Mouse (Mus musculus): ENCODE measurements around the gene Gm20671.
"Not testable (repeated sequence)": the region's sequence is repeated elsewhere in the genome, so short reads cannot be mapped to it uniquely, and the experiment has no call there.

The Gm20671 gene

DNA sequence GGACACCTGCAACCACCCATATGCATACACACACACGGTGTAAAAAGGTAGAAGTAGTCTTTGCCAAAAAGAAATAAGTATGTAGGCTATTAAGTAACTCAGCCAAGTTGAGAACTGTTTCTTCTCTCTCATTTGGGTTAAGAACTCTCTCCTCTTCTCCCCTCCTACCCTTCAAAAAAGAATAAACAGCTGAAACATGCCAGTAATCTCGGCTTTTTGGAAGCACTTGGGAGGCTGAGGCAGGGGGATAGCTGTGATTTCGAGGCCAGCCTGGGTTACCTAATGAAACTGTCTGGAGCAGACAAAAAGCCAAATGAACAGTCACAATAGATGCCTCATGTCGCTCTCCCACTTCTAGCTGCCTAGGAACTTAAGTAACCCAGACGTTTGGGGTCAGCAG is 42.2 kb downstream of the Gm20671 start:
- no peak for DNase-seq

DNA sequence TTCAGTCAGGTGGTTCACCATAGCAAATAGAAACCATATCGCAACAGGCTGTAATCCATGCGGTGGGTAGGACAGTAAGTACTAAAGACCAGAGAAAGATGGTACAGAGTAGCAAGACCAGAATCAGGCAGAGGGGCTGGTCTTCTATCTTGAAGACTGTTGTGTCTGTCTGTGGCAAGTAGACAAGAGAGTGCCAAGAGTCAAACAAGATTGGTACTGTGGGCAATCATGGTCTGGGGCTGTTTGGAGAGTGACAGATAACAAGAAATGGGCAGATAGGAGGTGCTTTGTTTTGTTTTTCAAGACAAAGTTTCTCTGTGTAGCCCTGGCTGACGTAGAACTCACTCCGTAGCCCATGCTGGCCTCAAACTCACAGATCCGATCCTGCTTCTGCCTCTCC is 45.3 kb downstream of the Gm20671 start:
- no peak for DNase-seq

DNA sequence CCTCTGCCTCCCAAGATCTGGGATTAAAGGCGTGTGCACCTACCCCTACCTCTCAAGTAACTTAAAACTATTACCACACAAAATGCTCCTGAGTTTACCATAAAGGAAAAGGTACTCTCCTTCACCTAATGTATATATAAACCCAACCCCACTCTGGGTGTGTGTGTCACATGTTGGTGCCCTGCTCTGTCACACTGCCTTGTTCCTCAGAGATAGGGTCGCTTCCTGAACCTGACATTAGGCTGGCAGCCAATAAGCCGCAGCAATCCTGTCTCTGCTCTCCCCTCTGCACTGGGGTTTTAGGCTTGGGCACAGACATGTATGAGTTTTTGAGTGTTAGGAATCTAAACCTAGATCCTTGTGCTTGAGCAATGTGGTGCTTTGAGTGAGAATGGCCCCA is 48.7 kb downstream of the Gm20671 start:
- DNase-seq, result no peak

DNA sequence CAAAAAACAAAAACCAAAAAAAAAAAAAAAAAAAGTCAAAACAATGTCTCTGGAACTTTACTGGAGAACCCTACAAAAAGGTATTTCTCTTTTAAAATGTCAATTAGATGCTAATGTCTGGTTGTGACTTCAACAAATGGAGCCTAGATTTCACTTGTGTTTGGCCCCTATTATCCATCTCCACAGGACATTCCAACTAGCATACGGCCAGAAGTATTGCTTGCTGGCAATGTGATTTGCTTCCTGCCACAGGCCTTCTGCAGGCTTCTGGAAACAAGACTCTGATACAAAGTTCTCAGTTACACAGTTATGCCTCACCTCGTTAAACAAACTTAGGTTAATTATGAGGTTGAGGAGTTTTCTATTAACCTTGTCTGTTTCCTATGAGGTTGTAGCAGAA is 54.5 kb downstream of the Gm20671 start:
- DNase-seq, result no peak

DNA sequence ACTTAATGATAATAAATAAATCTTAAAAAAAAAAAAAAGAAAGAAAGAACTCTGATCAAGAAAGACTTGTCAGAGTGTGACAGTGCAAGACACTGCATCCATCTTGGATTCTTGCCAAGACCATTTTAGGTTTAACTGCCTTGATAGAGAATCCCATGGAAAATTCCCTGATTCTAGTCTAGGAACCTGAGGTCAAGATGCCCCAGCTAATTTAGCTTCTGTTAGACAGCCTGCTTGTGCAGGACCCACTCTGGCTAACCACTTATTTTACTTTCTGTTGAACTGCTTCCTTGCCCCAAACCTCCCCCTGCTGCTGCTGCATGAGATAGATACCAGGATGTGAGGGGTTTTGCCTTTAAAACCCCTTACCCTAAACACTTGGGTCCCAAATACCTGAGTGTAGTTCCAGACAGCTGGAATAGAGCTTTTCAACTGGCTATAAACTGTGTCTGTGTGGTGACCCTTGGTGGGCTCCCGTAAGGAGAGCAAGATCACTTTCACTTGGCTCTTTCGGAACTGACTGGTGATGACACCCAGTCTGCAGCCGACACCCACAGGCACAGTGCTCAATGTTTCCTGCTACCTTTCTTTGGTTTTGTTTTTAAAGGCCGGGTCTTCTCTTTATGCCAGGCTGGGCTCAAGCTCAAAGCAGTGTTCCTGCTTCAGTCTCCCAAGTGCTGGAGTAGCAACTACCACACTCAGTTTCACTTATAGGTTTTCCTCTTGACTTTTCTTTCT is 59.1 kb downstream of the Gm20671 start:
- no peak for DNase-seq

DNA sequence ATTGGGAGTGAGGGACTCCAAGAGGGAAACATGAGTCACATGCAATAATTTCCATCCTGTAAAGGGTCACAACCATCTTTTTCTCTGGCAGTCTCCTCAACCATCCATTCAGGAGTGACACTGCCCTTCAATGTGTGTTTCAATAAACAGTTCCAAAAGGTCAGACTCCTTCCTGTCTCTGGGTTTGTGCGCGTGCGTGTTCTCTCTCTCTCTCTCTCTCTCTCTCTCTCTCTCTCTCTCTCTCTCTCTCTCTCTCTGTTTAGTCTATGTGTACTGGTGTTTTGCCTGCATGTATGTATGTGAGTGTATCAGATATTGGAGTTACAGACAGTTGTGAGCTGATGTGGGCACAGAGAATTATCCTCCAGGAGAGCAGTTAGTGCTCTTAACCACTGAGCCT is 59.9 kb downstream of the Gm20671 start:
- no peak for DNase-seq

DNA sequence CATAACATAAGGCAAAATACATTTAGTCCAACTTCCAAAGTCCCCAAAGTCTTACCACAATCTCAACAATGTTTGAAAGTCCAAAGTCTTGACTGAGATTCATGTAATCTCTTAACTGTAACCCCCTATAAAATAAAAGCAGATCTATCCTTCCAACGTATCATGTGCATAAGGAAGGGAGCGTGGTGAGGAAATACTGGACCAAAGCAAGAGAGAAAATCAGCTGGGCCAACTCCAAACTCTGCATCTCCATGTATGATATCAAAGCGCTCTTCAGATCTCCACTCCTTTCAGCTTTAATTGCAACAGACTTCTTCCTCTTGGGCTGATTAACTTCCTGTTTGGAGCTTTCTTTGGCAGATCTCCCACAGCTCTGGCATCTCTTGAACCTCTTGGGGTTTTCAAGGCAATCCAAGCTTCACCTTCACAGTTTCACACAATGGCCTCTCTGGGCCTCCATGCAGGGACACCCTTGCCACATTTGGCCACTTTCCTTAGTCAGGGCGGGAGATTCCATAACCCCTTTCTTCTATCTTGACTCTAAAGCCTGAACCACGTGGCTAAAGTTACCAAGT is 65.3 kb downstream of the Gm20671 start:
- no peak for DNase-seq

DNA sequence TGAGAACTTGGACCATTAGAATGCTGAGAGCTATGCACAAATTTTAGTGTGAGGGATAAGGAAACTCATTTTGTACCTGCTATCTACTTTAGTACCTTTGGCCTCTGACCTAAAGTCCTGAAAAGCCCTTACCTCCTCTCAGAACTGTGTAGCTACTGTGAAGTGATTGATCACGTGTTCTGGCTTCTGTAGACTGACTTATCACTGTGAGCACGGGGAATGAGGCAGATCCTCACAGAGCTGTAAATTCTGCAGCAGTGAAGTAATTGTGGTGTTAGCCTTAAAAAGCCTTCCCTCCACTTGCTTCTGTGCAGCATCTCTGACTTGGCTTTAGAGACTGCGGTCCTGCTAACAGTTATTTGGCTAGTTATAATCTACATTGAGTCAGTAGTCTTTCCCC is 66.1 kb downstream of the Gm20671 start:
- DNase-seq, result no peak

DNA sequence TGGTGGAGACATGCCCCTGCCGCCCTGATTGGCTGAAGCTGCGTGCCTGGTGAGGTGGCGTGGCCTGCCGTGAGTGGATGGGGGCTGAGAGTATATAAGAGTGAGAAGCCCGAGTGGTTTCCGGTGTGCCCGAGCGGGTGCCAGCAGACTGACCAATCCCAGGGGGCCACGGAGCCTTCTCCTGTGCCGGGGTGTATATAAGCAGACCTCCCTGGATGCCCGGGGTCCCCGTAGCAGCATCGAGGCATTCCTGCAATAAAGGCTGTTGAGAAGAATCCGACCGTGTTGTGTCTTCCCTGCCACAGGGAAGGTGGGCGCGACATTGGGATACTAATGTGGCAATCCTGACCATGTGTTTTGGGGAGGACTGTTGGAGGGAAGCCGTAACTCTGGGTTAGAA is 66.6 kb downstream of the Gm20671 start:
- not testable (repeated sequence) for DNase-seq

DNA sequence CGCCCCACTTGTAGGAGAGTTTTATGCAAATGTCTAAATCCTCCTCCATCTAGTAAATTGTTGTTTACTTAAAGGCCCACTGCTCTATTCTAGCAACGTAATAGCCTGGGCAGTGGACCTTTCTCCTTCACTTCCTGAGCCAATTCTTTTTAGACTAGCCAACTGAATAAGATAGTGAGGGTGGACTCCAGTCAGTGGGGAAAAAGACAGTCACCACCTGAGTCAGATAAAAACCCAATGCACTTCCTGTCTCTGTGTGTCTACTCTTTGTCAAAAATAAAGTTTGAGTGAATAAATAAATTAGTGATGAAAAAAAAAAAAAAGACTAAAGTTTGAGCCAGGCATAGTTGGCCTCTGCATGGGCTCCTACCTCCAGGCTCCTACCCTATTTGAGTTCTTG is 67.2 kb downstream of the Gm20671 start:
- DNase-seq, result no peak

DNA sequence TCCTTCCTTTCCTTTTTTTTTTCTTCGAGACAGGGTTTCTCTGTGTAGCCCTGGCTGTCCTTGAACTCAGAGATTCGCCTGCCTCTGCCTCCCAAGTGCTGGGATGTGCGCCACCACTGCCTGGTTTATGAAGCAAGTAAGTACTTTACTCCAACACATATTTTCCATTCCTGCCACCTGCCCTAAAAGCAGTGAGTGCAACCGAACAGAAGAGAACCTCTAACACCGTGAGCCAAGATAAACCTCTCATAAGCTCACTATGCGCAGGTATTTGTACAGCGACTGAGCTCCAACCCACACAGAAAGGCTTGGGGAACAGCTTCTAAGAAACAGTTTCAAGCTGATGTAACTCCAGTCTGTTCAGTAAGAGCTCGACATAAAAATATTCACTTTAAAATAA is 70.8 kb downstream of the Gm20671 start:
- DNase-seq, result no peak

DNA sequence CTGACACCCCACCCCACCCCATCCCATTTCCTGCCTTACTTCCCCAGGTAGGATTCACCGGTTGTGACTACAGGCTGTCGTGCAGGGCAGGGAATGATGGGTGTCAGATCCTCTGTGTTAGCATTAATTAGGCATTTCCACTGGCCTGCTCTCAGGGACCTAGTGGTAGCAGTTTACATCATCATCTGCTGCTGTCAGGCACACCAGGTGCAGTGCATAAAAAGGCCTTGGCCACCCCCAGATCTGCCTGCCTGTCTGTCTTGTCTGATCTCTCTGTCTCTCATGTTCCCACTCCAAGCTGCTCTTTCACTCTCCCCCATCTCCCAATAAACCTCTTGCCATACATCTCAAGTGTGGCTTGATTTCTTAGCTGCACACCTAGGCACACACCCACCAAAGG is 75.2 kb downstream of the Gm20671 start:
- peak; percentile 65 for DNase-seq

DNA sequence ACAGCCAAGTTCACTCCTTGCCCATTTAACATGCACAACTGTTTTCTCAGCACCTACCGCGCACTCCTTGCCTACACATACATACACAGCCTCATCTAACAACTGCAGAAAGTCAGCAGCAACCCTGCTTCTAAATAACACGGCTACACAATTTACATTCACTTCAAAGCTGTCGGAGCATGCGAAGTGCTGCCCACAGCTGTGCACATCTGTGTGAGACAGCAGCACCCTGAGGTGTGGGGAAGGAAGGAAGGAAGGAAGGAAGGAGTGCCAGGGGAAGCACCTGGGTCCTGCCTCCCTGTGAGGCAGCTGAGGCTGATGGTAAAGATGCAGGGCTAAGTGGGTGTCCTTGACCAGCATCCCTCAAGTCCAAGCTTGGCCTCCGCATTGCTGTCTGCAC is 78.0 kb downstream of the Gm20671 start:
- DNase-seq, result no peak

DNA sequence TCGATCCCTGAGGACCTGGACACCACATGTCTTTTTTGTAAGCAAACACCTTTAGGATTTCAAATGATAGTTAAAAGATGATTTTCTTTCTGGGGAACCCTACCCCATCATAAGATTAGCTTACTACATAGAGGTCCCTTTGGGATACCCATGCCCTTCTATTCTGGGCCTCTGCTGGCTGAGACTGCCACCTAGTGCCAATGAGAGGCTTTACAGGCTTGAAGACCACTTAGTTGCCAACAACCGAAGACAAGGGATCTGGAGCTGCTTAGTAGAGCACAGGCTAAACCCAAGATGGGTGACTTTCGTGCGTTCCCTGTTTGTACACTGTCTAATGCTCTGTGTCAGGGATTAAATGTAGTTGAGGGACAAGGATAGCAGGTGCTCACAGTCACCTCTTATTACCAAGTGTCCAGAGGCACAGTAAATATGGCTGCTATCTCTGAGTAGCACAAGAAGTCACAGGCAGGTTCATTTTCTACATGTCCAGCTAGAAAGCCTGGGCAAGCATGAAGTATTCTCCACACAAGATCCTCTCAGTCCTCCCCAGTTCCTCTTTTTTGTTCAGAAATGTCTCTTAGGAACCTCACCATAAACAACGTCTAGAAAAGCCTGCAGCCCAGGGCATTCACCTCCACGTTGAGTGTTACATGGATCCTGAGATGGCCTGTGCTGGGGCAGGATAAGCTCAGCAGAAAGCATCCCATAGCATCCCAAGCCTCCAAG is 79.1 kb downstream of the Gm20671 start:
- DNase-seq, result peak; percentile 63

DNA sequence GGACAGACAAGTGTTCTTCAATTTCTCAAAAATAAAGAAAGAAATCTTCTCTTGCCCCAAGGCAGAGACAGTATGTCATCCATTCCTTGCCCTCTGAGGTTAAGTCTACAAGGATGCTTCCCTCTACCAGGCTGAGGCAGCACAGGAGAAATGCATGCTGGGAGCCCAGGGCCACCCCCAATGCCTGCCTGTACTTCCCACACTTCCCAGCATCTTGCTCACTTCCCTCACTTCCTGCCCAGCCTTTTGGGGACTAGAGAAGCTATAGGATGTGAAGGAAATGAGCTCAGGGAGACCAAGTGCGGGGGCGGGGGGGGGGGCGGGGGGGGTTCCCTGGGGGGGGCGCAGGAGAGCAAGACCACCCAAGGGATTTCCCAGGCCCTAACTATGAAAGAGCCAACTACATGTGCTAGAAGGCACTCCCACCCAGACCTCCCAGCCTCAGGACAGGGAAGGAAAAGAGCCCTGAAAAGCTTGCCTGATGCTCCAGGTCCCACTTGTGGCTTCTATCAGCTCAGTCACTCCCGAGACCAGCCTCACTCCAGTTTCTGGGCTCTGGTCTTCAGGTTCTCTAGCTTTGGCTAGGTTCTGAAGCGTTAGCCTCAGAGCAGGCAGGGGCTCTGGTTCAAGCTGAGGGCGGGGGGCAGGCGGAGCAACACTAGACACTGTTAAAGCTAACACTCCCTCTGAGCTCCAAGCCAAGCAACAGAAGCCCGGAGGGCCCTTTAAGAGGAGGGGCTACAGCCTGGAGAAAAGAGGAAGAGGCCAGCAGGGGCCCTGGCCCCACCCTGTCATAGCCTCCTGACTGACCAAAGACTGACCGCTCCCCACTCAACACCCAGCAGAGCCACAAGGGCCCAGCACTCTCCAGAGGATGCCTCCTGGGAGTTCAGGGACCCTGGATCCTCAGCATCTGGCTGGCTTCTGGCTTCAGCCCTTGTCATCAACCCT is 80.9 kb downstream of the Gm20671 start:
- DNase-seq, result peak; percentile 89

DNA sequence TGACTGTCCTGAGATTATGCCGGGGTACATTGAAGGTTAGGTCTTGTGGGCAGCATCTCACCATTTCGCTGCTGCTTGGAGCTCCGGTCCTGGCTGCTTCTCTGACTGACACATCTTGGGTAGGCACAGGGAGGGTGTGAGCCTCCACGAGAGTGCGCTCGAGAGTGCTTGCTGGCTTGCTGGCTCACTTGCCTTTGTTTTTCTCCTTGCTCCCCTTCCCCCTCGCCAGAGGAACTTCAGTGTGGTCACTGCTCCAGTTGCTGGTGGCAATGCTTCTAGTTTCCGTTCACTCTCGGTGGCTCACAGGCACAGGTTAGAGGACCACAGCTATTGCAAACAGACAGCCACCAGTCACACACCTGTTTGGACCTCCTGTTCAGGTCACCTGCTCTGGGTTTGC is 84.8 kb downstream of the Gm20671 start:
- DNase-seq, result peak; percentile 87

DNA sequence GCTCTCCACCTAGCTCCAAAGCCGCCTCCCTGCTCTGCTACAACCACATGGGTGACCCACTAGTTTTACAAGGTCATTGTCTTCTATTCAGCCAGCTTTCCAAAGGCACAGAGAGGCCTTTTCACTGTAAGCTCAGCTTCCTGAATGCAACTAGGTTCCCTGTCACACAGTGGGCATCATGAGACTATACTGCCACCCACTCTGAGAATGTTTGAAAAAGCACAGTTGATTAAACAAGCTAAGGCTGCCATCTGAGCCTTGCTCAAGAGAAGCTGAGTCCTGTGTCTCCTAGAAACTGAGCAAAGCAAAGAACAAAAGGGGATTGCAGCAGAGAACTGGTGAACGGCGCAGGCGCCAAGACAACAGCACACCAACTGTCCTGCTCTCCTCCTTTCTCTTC is 85.5 kb downstream of the Gm20671 start:
- peak; percentile 87 for DNase-seq

DNA sequence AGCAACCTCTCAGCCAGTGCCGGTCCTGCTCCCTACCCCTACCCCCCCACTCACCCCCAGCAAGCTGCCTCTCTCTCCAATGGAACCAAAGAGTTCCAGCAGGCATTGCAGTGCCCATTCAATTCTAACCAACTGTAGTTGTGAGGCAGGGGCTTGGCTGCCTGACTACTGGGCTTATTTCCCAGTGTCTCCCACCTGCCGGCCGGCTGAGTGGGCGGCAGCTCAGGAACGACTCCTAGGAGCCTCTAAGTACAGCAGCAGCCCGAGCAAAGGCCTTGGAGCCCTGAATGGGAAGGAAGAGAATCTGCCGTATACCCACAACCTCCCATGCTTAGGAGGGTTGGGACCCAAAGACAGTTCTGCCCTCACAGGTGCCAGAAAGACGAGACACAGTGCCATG is 86.1 kb downstream of the Gm20671 start:
- DNase-seq, result not testable (repeated sequence)

DNA sequence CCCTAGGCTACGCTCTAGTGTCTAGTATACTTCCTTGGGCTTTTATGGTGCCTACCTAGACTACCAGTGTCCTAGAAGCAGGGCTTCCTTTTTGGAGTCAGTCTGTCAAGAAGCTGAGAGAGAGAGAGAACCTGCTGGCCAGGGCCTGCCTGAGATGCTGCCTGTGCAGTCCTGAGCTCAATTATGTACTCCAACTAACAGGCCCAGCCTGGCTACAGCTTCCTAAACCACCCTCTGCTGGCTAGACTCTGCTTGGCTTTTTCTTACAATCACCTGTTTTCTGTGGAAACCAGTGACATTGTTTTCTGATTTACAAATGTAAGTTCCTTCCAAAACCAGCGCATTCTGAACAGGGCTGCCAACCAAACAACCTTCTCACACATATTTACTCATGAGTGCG is 86.8 kb downstream of the Gm20671 start:
- DNase-seq, result no peak

DNA sequence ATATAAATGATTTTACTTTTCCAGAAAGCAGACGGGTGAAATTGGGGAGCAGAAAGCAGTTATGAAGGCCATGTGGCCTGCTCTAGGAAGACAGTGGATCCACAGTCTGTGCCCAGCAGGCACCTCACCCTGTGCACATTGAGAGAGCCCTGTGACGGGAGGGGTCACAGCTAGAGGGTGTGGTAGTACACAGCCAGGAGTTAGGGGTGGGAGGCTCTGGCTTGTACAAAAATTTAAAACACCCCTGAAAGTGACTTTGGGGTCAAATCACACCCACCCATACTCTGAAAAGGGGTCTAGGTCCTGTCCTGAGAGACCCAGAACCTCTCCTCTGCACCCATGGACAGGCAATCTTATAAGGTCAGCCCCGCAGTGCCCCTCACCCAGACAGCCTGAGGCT is 90.1 kb downstream of the Gm20671 start:
- DNase-seq, result not testable (repeated sequence)

DNA sequence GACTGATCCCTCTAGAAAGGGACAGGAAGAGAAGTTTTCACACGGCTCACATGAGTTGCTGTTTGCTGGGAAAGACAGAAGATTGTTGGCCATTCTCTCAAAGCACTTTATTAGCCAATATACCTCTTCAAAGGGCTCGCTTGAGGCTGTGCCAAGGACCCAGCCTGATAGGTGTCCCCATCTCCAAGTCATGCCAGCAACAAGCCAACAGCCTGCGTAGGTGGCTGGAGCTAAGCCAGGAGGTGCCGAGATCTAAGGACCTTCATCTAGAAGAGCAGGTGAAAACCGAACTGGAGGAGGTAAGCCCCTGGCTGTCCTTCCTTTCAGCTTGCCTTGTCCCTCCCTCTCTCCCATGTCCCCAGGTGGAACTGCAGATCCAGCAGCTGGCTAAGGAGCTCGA is 91.1 kb downstream of the Gm20671 start:
- no peak for DNase-seq

DNA sequence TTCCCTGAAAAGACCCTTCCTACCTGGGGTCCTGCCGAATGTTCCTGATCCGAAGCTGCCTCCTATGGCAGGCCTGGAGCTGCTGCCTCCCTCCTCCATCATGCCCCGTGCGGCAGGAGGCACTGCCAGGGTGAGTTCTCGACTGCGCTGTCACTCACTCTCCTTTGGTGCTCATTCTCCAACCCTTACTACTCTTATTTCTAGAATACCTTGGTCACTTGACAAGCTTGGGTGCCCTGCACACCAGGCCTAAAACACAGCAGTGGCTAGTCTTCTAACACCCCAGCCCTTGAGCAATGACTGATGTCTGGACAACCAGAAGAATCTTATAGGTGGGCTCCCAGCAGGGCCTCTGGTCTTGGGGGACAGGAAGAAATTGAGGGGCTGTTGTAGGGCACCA is 93.0 kb downstream of the Gm20671 start:
- not testable (repeated sequence) for DNase-seq

DNA sequence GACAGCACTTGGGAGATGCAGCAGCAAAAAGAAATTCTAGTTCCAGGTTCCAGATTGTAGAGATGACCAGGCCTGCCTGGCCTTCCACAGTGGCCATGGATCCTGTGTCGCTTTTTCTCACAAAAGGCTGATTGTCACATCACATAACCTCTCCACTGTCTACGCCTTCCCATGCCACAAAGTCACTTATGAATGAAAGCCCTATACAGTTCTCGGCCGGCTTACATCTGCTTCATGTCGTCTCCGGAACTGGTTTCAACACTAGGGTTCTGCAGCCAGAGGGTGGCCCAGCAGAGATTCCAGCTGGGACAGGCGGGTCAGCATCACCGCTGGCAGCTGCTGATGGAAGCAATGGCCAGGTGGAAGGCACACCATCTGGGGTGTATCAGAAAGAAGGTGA is 98.1 kb downstream of the Gm20671 start:
- no peak for DNase-seq

Measured in layer of hippocampus, adult 9-11 months (tissue).